Mouse (Mus musculus) brain, embryonic 14.5 days (tissue): ENCODE measurements around the gene Tfr2.

ENCODE experiments used
- CTCF ChIP-seq: fragments of 200-500 bp; IDR thresholded peaks from 2 replicates; pipeline ENCODE4 v1.5.1; 2012; ENCODE audit warnings: inconsistent platforms, mild to moderate bottlenecking, moderate library complexity, borderline replicate concordance; ENCODE audit not compliant: insufficient read depth, insufficient read length; ENCODE audit errors: extremely low read depth
- POLR2A ChIP-seq: fragments of 200-500 bp; IDR thresholded peaks from 2 replicates; pipeline ENCODE4 v1.6.1; 2012; ENCODE audit warnings: mild to moderate bottlenecking, inconsistent platforms, borderline replicate concordance; ENCODE audit not compliant: poor library complexity, insufficient read depth, insufficient read length, severe bottlenecking; ENCODE audit errors: extremely low read depth

DNA sequence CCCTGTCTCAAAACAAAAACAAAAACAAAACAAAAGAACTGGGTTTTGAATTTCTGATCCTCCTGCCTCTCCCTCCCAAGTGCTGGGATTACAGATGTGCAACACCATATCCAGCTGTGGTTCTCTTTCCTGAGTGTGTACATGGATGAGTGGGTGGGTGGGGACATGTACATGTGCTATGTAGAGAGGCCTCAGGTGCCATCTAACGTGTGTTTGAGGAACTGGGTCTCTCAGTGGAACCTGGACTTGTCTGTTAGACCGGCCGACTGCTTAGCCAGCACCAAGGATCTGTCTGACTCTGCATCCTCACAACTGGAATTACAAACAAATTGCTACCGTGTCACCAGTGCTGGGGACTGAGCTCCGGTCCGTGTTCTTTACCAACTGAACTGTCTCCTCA is 28.0 kb downstream of the Tfr2 start:
- TF ChIP-seq CTCF (no peak), POLR2A (no peak)
